Mouse (Mus musculus): ENCODE measurements around the gene Akr1b3. TPM values are rescaled to one million over a fixed set of nuclear protein-coding genes. Genes with fewer than 3 reads are reported as not detected.
"Not testable (repeated sequence)": the region's sequence is repeated elsewhere in the genome, so short reads cannot be mapped to it uniquely, and the experiment has no call there.

The Akr1b3 gene
- polyA plus RNA-seq, 1 experiment from 2014 or later: 188 TPM

- Histone ChIP-seq H3K27me3 (ENCODE audit: control insufficient read depth, insufficient read depth, low read length) (no peaks in the 10 kb centered on the region), H3K9me3 (ENCODE audit: control insufficient read depth, low read length) (no peaks in the 10 kb centered on the region), H3K4me3 (ENCODE audit: low read depth, low read length) (no peak overlapping the region), H3K4me1 (replicated peaks; ENCODE audit: control insufficient read depth, insufficient read depth) (no peaks in the 10 kb centered on the region), H3K27ac (replicated peaks) (no peak overlapping the region), H3K9ac (ENCODE audit: low read length) (no peak overlapping the region), H3K36me3 (ENCODE audit: control insufficient read depth, insufficient read depth, low read length) (no peaks in the 10 kb centered on the region), H3K4me2 (replicated peaks; ENCODE audit: low read depth) (no peak overlapping the region)
- WGBS: 76% methylated on average over 5 of the region's 5 CpGs
- ATAC-seq (ENCODE audit: low FRiP score, low TSS enrichment) (no peak), DNase-seq (ENCODE audit: low spot score) (no peak)
- TF ChIP-seq CTCF (IDR thresholded peaks at IDR 0.05; ENCODE audit: low read depth): no peak
- TF ChIP-seq EP300 (optimal IDR thresholded peaks at IDR 0.05): no peak
Observed at GRCm38 (mm10) chr6:34334673-34335072, 17.4 kb upstream of the Akr1b3 start.

DNA sequence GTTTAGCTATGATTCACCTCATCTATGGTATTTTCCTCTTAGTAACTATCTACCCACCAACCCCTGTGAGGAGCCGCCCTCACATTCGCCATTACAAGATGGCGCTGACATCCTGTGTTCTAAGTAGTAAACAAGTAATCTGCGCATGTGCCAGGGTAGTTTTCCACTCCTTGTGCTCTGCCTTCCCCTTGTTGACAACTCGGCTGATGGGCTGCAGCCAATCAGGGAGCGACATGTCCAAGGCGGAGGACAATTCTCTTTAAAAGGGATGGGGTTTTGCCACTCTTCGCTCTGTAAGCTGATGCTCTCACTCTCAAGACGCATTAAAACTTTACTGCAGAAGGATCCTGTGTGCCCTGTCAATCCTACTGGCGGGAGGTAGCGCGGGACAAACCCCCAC is 14.5 kb upstream of the Akr1b3 start:
- H3K9ac ChIP-seq (ENCODE audit: low read length); H3K9me3 ChIP-seq (ENCODE audit: control insufficient read depth, low read length); H3K36me3 ChIP-seq (ENCODE audit: control insufficient read depth, insufficient read depth, low read length); DNase-seq (ENCODE audit: low spot score); H3K4me2 ChIP-seq (replicated peaks; ENCODE audit: low read depth); H3K4me3 ChIP-seq (ENCODE audit: low read depth, low read length); ATAC-seq (ENCODE audit: low FRiP score, low TSS enrichment); H3K27ac ChIP-seq (replicated peaks); H3K4me1 ChIP-seq (replicated peaks; ENCODE audit: control insufficient read depth, insufficient read depth); H3K27me3 ChIP-seq (ENCODE audit: control insufficient read depth, insufficient read depth, low read length): not testable (repeated sequence)
- WGBS: 82% methylated on average over 12 of the region's 12 CpGs

- ATAC-seq (ENCODE audit: low FRiP score, low TSS enrichment): no peak
- DNase-seq (ENCODE audit: low spot score): no peak
- Histone ChIP-seq H3K27me3 (ENCODE audit: control insufficient read depth, insufficient read depth, low read length) (no peaks in the 10 kb centered on the region), H3K4me3 (ENCODE audit: low read depth, low read length) (no peak overlapping the region), H3K27ac (replicated peaks) (no peak overlapping the region), H3K36me3 (ENCODE audit: control insufficient read depth, insufficient read depth, low read length) (no peaks in the 10 kb centered on the region), H3K4me2 (replicated peaks; ENCODE audit: low read depth) (no peak overlapping the region), H3K9me3 (ENCODE audit: control insufficient read depth, low read length) (no peaks in the 10 kb centered on the region), H3K4me1 (replicated peaks; ENCODE audit: control insufficient read depth, insufficient read depth) (no peaks in the 10 kb centered on the region), H3K9ac (ENCODE audit: low read length) (no peak overlapping the region)
- 88% methylated on average over 5 of the region's 5 CpGs for WGBS
- TF ChIP-seq EP300 (optimal IDR thresholded peaks at IDR 0.05) (no peak), CTCF (IDR thresholded peaks at IDR 0.05; ENCODE audit: low read depth) (no peak)
Observed at GRCm38 (mm10) chr6:34331379-34331778, 14.1 kb upstream of the Akr1b3 start.

DNA sequence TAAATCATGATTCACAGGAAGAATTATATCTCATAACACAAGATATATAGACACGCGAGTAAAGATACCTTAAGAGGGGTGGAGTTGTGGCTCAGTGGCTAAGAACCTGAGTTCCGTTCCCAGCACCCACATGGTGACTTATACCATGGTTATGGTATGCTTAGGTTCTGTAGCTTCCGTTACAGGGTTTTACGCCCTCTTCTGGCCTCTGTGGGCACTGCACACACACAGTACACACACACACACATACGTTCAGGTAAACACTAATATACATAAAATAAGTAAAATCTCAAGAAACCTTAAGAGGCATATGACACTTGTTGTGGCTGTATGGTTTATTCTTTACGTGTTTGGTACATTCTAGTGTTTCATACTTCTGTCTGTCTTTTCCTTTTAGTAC is 4.8 kb upstream of the Akr1b3 start:
- Histone ChIP-seq H3K36me3 (ENCODE audit: control insufficient read depth, insufficient read depth, low read length) (no peaks in the 10 kb centered on the region), H3K9ac (ENCODE audit: low read length) (no peak overlapping the region), H3K4me1 (replicated peaks; ENCODE audit: control insufficient read depth, insufficient read depth) (no peaks in the 10 kb centered on the region), H3K27me3 (ENCODE audit: control insufficient read depth, insufficient read depth, low read length) (no peaks in the 10 kb centered on the region), H3K4me2 (replicated peaks; ENCODE audit: low read depth) (no peak overlapping the region), H3K4me3 (ENCODE audit: low read depth, low read length) (no peak overlapping the region), H3K27ac (replicated peaks) (no peak overlapping the region), H3K9me3 (ENCODE audit: control insufficient read depth, low read length) (no peaks in the 10 kb centered on the region)
- WGBS: 91% methylated on average over 7 of the region's 7 CpGs
- no peak for TF ChIP-seq EP300 (optimal IDR thresholded peaks at IDR 0.05)
- TF ChIP-seq CTCF (IDR thresholded peaks at IDR 0.05; ENCODE audit: low read depth): no peak
- ATAC-seq (ENCODE audit: low FRiP score, low TSS enrichment) (no peak), DNase-seq (ENCODE audit: low spot score) (no peak)

GRCm38 (mm10) chr6:34318636-34319035 is 1.4 kb upstream of the Akr1b3 start:
- Histone ChIP-seq H3K9me3 (ENCODE audit: control insufficient read depth, low read length) (no peaks in the 10 kb centered on the region), H3K4me1 (replicated peaks; ENCODE audit: control insufficient read depth, insufficient read depth) (no peaks in the 10 kb centered on the region; the same call in 1 of the 2 replicates), H3K4me3 (ENCODE audit: low read depth, low read length) (no peak overlapping the region), H3K9ac (ENCODE audit: low read length) (no peak overlapping the region), H3K36me3 (ENCODE audit: control insufficient read depth, insufficient read depth, low read length) (no peaks in the 10 kb centered on the region), H3K27me3 (ENCODE audit: control insufficient read depth, insufficient read depth, low read length) (no peaks in the 10 kb centered on the region), H3K27ac (replicated peaks) (no peak overlapping the region), H3K4me2 (replicated peaks; ENCODE audit: low read depth) (no peak overlapping the region)
- ATAC-seq (ENCODE audit: low FRiP score, low TSS enrichment): no peak
- 64% methylated on average over 6 of the region's 6 CpGs for WGBS
- no peak for DNase-seq (ENCODE audit: low spot score)
- TF ChIP-seq EP300 (optimal IDR thresholded peaks at IDR 0.05): no peak
- TF ChIP-seq CTCF (IDR thresholded peaks at IDR 0.05; ENCODE audit: low read depth): no peak

DNA sequence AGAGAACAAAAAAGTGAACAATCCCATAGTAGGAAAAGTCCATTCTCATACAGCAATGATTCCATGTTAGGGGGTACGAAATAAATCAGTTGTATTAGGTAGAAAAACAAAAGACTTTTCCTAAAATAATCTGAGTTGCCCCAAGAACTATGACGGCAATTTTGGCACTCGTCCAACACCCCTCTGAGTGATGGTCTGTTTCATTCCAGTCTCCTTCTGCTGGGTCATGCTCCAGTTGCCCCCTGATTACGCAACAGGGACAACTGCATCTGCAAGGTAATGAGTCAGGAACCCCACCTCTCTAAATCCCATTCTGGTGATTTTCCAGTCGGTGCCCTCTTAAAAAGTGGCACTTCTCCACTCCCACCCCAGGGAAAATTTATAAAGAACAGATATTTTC is 894 bp upstream of the Akr1b3 start:
- H3K9me3 ChIP-seq (ENCODE audit: control insufficient read depth, low read length): no peaks in the 10 kb centered on the region
- H3K4me2 ChIP-seq (replicated peaks; ENCODE audit: low read depth): peak overlapping the region; percentile 98
- no peak for ATAC-seq (ENCODE audit: low FRiP score, low TSS enrichment)
- TF ChIP-seq CTCF (IDR thresholded peaks at IDR 0.05; ENCODE audit: low read depth): no peak
- H3K27ac ChIP-seq (replicated peaks): no peak overlapping the region
- H3K4me1 ChIP-seq (replicated peaks; ENCODE audit: control insufficient read depth, insufficient read depth): no peaks in the 10 kb centered on the region; the same call in 1 of the 2 replicates
- no peaks in the 10 kb centered on the region for H3K27me3 ChIP-seq (ENCODE audit: control insufficient read depth, insufficient read depth, low read length)
- peak overlapping the region; percentile 71; the same call in 1 of the 2 replicates for H3K4me3 ChIP-seq (ENCODE audit: low read depth, low read length)
- no peak overlapping the region for H3K9ac ChIP-seq (ENCODE audit: low read length)
- no peak for DNase-seq (ENCODE audit: low spot score)
- WGBS: 33% methylated on average over 5 of the region's 5 CpGs
- no peaks in the 10 kb centered on the region for H3K36me3 ChIP-seq (ENCODE audit: control insufficient read depth, insufficient read depth, low read length)

Data from stomach, postnatal 0 days (tissue).